Mouse (Mus musculus) G1E (cell line): ENCODE results near the gene Gng2.

ENCODE experiments used
- CTCF ChIP-seq: IDR thresholded peaks from 2 replicates; pipeline ENCODE4 v1.5.1; 2012; ENCODE audit warnings: low read depth, low read length, inconsistent platforms, mixed read lengths
- GATA1 ChIP-seq: IDR thresholded peaks from 2 replicates; pipeline ENCODE4 v1.6.1; 2012; ENCODE audit warnings: borderline replicate concordance, low read length, inconsistent platforms, mixed read lengths
- GATA2 ChIP-seq: IDR thresholded peaks from 2 replicates; pipeline ENCODE4 v1.6.1; 2012; ENCODE audit warnings: low read depth, low read length, inconsistent platforms, borderline replicate concordance
- POLR2AphosphoS5 ChIP-seq: IDR thresholded peaks from 2 replicates; pipeline ENCODE4 v1.6.1; 2012; ENCODE audit warnings: low read depth, low read length, inconsistent platforms; ENCODE audit not compliant: insufficient replicate concordance

DNA sequence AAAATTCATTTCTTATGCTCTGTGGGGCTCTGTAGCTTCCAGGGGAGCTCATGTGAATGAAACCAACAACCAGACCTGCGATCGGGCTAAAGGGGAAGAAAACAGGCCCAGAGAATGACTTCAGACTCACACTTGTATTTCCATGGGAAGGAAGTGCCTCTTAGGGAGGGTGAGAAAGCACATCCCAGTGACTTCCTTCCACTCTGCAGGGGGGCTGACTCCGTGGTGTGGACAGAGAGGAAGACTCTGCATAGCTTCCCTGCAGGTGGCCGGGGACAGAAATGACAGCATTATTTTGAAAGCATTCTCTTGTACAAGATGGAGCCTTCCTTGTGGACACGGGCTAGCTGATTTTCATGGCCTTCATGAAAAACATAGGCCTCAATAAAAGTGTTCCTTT, 73.4 kb downstream of the Gng2 start:
- TF ChIP-seq CTCF (no peak), GATA1 (no peak), POLR2AphosphoS5 (no peak), GATA2 (no peak)
